Mouse (Mus musculus) spleen, adult 18-20 months (tissue): ENCODE measurements around the gene Zfp729b.

ENCODE experiments used
- DNase-seq, 2 experiments: peaks; one replicate each; pipeline ENCODE4 v3.0.0; 2022; ENCODE audit warnings: mixed read lengths in 2 of 2

Gene Zfp729b

DNA sequence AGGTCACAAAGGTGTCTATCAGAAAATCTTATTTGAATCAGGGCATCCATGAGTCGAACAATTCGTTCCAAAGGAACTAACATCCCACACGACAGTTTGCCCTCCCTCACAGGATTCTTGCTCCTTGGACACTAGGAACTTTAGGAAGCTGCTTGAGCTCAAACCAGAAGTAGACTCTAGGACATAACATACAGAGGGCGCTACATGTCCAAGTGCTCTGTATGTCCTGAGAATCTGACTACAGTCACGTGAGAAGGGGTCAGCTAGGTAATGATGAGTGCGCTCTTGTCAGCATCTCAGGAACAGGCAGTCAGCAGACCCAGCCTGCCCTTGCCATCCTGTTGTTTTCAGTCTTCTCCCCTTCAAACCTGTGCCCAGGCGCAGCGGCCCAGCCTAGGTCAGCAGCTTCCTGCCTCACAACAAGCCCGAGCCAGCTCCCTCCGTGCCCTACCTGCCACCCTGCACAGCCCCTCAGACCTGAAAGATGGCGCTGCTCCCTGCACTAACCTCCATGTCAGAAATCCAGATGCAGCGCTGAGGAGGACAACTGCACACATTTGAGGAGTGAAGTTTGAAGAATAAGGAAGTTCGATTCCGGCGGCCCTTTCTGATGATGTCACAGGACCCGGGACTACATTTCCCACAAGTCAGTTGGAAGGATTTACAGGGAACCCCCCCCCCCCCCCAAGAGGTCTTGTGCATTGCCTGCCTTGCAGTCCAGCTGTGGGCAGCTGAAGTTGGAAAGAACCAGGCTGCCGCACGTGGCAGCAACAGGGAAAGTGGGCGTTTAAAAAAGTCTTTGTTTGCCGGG is at the start of gene Zfp729b:
Gene Zfp729b, minus strand, starts transcription at position 642 of the 811 bp plus-strand sequence.
- peak; percentile 82 to 90 for DNase-seq

DNA sequence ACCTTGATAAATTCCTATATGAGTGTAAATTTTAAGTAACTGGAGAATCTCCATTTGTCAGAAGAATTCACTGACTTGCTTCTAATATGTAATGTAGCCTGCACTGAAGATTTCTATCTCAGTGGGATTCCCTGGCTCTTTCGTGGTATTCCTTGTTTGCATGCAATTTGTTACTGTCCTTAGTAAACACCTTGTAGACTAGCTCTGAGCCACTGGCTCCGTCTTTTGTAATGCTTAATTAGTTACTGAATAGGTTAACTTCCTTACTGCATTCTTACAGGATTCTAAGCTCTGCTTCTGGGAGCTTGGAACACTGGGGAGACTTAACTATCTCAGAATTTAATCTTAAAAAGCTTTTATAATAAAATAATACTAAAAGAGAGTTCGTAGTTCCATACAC is 43.0 kb upstream of the Zfp729b start:
- DNase-seq = no peak

DNA sequence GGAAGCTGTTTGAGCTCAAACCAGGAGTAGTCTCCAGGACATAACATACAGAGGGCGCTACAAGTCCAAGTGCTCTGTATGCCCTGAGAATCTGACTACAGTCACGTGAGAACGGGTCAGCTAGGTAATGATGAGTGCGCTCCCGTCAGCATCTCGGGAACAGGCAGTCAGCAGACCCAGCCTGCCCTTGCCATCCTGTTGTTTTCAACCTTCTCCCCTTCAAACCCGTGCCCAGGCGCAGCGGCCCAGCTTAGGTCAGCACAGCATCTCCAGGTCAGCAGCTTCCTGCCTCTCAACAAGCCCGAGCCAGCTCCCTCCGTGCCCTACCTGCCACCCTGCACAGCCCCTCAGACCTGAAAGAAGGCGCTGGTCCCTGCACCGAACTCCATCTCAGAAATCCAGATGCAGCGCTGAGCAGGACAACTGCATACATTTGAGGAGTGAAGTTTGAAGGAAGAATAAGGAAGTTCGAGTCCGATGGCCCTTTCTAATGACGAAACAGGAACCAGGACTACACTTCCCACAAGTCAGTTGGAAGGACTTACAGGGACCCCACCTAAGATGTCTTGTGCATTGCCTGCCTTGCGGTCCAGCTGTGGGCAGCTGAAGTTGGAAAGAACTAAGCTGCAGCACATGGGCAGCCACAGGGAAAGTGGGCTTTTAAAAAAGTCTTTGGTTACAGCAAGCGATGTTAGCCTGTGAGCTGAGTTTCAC is 27.9 kb upstream of the Zfp729b start, which contains the start of the genes Gm49345 and Zfp729a:
Gene Gm49345, minus strand, starts transcription at position 476 of the 714 bp plus-strand sequence.
Gene Zfp729a, minus strand, starts transcription at position 498 of the 714 bp plus-strand sequence.
- peak; percentile 62 to 77 for DNase-seq

DNA sequence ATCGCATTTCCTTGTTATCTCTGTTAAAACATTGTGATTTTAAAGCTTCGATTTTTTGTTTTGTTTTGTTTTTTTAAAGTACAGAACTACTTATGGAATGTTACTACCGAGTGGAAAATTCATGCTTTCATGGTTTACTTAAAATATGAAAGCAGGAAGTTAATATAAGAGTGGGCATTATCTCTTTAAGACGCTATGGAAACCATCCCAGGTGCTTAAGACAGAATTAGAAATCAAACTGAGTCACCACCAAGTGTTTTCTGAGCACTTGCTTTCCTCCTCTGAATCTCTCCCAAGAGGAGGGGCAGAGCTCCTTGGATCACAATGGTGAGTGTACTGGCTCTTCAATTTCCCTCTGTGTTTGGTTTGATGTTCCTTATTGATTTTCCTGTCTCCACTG is 601 bp upstream of the Zfp729b start:
- no peak for DNase-seq

DNA sequence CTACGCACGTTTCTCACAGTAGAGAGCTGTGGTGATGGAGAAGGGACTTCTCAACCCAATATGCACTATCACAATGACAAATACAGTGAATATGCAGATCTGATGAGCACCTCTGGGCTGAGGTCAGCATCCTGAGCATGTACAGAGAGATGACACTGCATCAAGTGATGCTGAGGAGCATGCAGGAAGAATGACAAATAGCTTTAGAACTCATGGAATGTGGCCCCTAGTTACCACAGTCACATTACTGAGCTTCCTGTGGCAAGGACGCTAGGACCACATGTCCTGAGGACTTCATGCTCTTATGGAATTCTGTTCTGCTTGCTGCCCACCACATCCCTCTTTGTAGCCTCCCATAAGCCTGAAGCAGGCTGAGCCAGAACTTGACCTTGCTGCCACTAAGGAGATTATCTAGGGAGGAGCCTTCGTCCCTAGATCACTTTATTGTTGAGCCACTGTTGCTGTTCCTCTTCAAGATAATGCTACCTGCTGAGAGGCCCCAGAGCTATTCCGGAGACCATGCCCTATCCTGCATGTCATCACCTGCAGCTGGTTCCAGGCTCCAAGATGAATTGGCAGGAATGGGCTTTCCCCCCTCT is 36.8 kb downstream of the Zfp729b start:
- DNase-seq = no peak

DNA sequence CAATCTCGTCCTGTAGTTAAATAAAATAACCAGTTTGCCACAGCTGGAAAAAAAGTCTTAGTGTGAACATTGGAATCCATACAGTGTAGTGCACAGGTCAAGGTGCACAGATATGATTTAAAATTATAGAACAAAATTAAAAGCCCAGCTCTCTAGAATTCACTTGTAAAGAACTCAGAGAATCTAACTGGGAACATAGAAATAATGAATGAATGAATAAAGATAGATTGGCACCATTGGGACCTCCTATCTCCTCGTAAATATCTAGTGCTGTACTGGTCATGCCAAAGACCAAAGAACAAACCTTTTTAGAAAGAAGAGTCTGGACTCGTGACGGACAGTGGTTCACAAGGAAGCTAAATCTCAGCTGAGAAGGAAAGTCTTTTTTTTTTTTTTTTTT is 55.8 kb downstream of the Zfp729b start, which contains the start of gene Zfp748:
Gene Zfp748, minus strand, starts transcription at position 101 of the 400 bp plus-strand sequence.
- DNase-seq = no peak

DNA sequence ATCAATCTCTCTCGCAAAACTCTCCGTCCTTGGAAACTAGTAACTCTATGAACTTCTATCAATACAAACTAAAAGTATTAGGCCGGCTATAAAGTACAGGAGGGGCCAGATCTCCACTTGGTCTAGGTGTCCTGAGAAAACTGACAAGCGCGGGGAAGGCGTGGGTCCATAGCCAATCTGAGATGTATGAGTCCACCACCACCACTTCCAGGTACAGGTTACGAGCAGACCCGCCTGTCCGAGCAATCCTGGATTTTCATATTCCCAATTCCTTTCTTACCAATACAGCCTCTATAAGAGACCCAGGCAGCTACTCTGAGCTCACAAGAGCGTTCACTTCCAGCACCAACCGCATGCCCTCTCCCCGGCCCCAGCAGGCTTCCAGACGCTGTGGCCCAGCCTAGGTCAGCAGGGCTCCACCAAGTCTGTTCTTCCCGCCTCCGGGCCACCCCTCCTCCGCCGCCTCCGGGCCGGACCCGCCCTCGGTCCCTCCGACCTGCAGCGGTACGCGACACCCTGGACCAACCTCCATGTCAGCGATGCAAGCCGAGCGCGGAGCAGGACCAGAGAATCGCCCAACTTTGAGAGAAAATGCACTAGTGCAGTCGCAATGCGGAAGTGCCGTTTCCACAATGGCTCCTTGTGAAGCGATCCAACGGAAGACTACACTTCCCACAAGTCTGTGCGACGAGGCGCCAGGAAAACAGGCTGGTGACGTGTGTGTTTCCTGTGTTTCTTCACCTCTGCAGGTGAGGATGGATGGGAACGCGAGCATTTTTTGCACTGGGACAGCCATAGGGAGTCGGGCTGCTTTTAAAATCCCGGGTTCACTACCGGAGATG is 56.8 kb downstream of the Zfp729b start:
- peak; percentile 75 to 76 for DNase-seq

DNA sequence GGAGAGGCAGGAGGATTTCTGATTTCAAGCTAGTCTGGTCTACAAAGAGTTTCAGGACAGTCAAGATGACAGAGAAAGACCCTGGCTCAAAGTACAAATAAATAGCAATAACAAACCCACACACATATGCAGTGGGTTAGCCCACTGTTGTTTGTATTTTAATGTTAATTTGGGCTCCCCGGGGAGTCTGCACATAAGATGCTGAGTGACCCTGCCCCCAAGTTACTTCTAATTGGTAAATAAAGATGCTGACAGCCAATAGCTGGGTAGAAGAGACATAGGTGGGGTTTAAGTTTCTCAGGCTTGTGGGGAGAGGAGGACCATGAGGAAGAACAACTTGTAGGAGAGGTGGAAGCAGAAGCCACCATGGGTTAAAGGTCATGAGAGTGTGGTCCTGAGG is 63.6 kb downstream of the Zfp729b start:
- no peak for DNase-seq
